7 mouse cellular contexts compared by ENCODE assay signal in the genomic region with DNA sequence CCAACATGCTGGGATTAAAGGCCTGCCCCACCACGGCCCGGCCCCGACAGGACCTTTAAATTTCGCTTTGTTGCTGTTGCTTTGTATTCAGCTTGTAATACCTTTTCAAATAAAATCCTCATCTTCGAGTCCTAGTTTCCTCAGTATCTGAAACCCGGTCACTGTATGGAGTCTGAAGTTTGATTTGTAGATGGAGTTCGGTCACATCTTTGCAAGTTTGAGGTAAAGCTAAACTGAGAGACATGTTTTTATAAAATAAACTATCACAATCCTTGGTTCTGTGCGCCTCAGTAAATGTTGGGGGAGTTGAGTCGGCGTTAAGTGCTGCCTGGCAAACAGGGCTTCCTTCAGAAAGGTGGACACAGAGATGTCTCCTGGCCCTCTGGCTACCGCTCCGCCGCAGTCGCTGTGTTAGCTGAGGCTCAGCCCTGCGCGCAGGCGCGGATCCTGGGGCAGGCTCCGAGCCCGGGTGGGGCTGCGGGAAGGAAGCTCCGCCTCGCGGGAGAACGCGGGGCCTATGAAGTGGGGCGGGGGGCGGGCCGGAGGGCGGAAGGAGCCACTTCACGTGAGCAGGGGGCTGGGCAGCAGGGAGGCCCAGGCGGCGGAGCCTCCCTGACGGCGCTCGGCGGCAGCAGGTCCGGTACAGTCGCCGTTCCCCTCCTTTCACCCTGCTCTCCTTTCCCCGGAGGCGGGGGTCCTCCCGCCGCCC. TPM values are rescaled to one million over a fixed set of nuclear protein-coding genes. Genes with fewer than 3 reads are reported as not detected.
DNase-seq lines count a peak whose midpoint lies in the region; ATAC-seq and TF ChIP-seq lines count a peak whose summit lies in the region.

No protein-coding gene starts in this region.

- peak; percentile 96 for ATAC-seq in embryonic facial prominence, embryonic 12.5 days (ENCODE audit: insufficient number of reproducible peaks, insufficient read depth, low FRiP score, low TSS enrichment)
- ATAC-seq in limb, embryonic 13.5 days (ENCODE audit: low FRiP score, low read depth) = peak; percentile 99
- peak; percentile 99 for ATAC-seq in midbrain, embryonic 16.5 days

- no peaks in the 10 kb centered on the region for H3K9me3 ChIP-seq in embryonic facial prominence, embryonic 12.5 days
- H3K9me3 ChIP-seq in limb, embryonic 13.5 days = no peaks in the 10 kb centered on the region
- H3K9me3 ChIP-seq in midbrain, embryonic 16.5 days (replicated peaks; ENCODE audit: control insufficient read depth, low read length, poor library complexity, severe bottlenecking) = no peaks in the 10 kb centered on the region

- TF ChIP-seq POLR2A in heart, adult 2 months (IDR thresholded peaks at IDR 0.05; ENCODE audit: insufficient read depth, low read depth, low read length) = peak; percentile 98

- TF ChIP-seq CTCF in heart, adult 2 months (IDR thresholded peaks at IDR 0.05) = peak; percentile 18; the same call in 1 of the 2 replicates

- peak overlapping the region; percentile 93 for H3K9ac ChIP-seq in embryonic facial prominence, embryonic 12.5 days
- H3K9ac ChIP-seq in heart, adult 2 months (ENCODE audit: low read depth, low read length) = peak overlapping the region; percentile 96
- H3K9ac ChIP-seq in limb, embryonic 13.5 days = peak overlapping the region; percentile 91
- peak overlapping the region; percentile 97 for H3K9ac ChIP-seq in midbrain, embryonic 16.5 days (ENCODE audit: low read depth, low read length)

- DNase-seq in adrenal gland, postnatal 25 days = peak; percentile 97
- peak; percentile 94 to 97 for DNase-seq in heart, adult 2 months
- peak; percentile 92 to 93 for DNase-seq in kidney, adult 8-10 months
- DNase-seq in spleen, postnatal 10 days (ENCODE audit: low spot score in 2 of 2) = peak; percentile 81 to 94

- intact Hi-C loops in heart, adult 2 months (cut with DNase I) = loop anchor here (1.0 to 5.0 kb wide), 2 partner anchors 9 to 35 kb away; a partner anchor contains a TSS

- no peaks in the 10 kb centered on the region for H3K27me3 ChIP-seq in embryonic facial prominence, embryonic 12.5 days
- H3K27me3 ChIP-seq in heart, adult 2 months (ENCODE audit: control insufficient read depth, insufficient read depth, low read length) = no peaks in the 10 kb centered on the region
- H3K27me3 ChIP-seq in limb, embryonic 13.5 days = no peaks in the 10 kb centered on the region
- H3K27me3 ChIP-seq in midbrain, embryonic 16.5 days (ENCODE audit: control insufficient read depth, insufficient read depth, low read depth, low read length) = no peaks in the 10 kb centered on the region

- 0 out of 2 replicates have a peak, but pooled peaks have one; percentile 31 for TF ChIP-seq EP300 in heart, adult 2 months (IDR thresholded peaks at IDR 0.05; ENCODE audit: insufficient read depth, low read depth, low read length)

- H3K27ac ChIP-seq in embryonic facial prominence, embryonic 12.5 days = peak overlapping the region; percentile 82
- H3K27ac ChIP-seq in heart, adult 2 months = peak overlapping the region; percentile 79
- peak overlapping the region; percentile 81 for H3K27ac ChIP-seq in limb, embryonic 13.5 days
- peak overlapping the region; percentile 90 for H3K27ac ChIP-seq in midbrain, embryonic 16.5 days (ENCODE audit: low read length)

- H3K4me3 ChIP-seq in embryonic facial prominence, embryonic 12.5 days = peak overlapping the region; percentile 92
- peak overlapping the region; percentile 96 for H3K4me3 ChIP-seq in heart, adult 2 months
- peak overlapping the region; percentile 89 for H3K4me3 ChIP-seq in limb, embryonic 13.5 days
- H3K4me3 ChIP-seq in midbrain, embryonic 16.5 days (ENCODE audit: low read depth, low read length) = peak overlapping the region; percentile 95

- no peaks in the 10 kb centered on the region for H3K36me3 ChIP-seq in embryonic facial prominence, embryonic 12.5 days
- H3K36me3 ChIP-seq in heart, adult 2 months (ENCODE audit: control insufficient read depth, insufficient read depth, low read length) = peaks cover 4% of the 10 kb centered on the region; the same call in 1 of the 2 replicates
- H3K36me3 ChIP-seq in limb, embryonic 13.5 days = no peaks in the 10 kb centered on the region; the same call in 1 of the 2 replicates
- H3K36me3 ChIP-seq in midbrain, embryonic 16.5 days (ENCODE audit: control insufficient read depth, insufficient read depth, low read length) = no peaks in the 10 kb centered on the region

- peaks cover 6% of the 10 kb centered on the region for H3K4me1 ChIP-seq in embryonic facial prominence, embryonic 12.5 days
- H3K4me1 ChIP-seq in heart, adult 2 months (ENCODE audit: control insufficient read depth, insufficient read depth, low read length) = peaks cover 6% of the 10 kb centered on the region
- peaks cover 14% of the 10 kb centered on the region for H3K4me1 ChIP-seq in limb, embryonic 13.5 days
- H3K4me1 ChIP-seq in midbrain, embryonic 16.5 days (ENCODE audit: control insufficient read depth, insufficient read depth, low read length) = peaks cover 23% of the 10 kb centered on the region

- peak overlapping the region; percentile 84 for H3K4me2 ChIP-seq in embryonic facial prominence, embryonic 12.5 days (replicated peaks)
- peak overlapping the region; percentile 88 for H3K4me2 ChIP-seq in limb, embryonic 13.5 days (replicated peaks)
- peak overlapping the region; percentile 94 for H3K4me2 ChIP-seq in midbrain, embryonic 16.5 days (ENCODE audit: low read length)

- WGBS in embryonic facial prominence, embryonic 12.5 days = 8% methylated on average over 43 of the region's 44 CpGs
- 6% methylated on average over 44 of the region's 44 CpGs for WGBS in heart, adult 2 months
- 8% methylated on average over 43 of the region's 44 CpGs for WGBS in limb, embryonic 13.5 days
- WGBS in midbrain, embryonic 16.5 days = 11% methylated on average over 30 of the region's 44 CpGs

- H3K79me2 ChIP-seq in heart, adult 2 months (replicated peaks; ENCODE audit: control insufficient read depth, insufficient read depth, low read length) = peaks cover 8% of the 10 kb centered on the region

RNA-seq across cellular contexts. Expression of a gene that starts 8.7 kb away (rescaled TPM):
- total RNA-seq in adrenal gland, postnatal 25 days (2021) = 53.4 and 62.1 TPM in 2 replicates
- polyA plus RNA-seq in embryonic facial prominence, embryonic 12.5 days (2016; fragmentation: Nextera tagmentation; extraction: Ambion mirVana) = 63.2 and 65.1 TPM in 2 replicates
- total RNA-seq in heart, adult 2 months (2021) = 10 to 100 TPM; 36.9 to 43.8 TPM
- 10.4 and 19.1 TPM in 2 replicates for polyA plus RNA-seq in heart, adult 2 months (2012; rRNA removed)
- 52.3 and 55.9 TPM in 2 replicates for polyA plus RNA-seq in limb, embryonic 13.5 days (2015; fragmentation: Nextera tagmentation; extraction: Ambion mirVana)
- 50.6 and 56.5 TPM in 2 replicates for polyA plus RNA-seq in midbrain, embryonic 16.5 days (2015; fragmentation: Nextera tagmentation; extraction: Ambion mirVana)

RNA-seq across cellular contexts. Expression of a gene that starts 8.8 kb away (rescaled TPM):
- 14.1 and 15.8 TPM in 2 replicates for total RNA-seq in adrenal gland, postnatal 25 days (2021)
- polyA plus RNA-seq in embryonic facial prominence, embryonic 12.5 days (2016; fragmentation: Nextera tagmentation; extraction: Ambion mirVana) = 8.1 and 8.7 TPM in 2 replicates
- 1 to 10 TPM; 4.4 to 4.6 TPM for total RNA-seq in heart, adult 2 months (2021)
- 1.4 and 2.8 TPM in 2 replicates for polyA plus RNA-seq in heart, adult 2 months (2012; rRNA removed)
- 7.5 and 8.3 TPM in 2 replicates for polyA plus RNA-seq in limb, embryonic 13.5 days (2015; fragmentation: Nextera tagmentation; extraction: Ambion mirVana)
- polyA plus RNA-seq in midbrain, embryonic 16.5 days (2015; fragmentation: Nextera tagmentation; extraction: Ambion mirVana) = 19.2 and 22.3 TPM in 2 replicates

RNA-seq across cellular contexts. Expression of a gene that starts 8.9 kb away (rescaled TPM):
- 11.4 and 14.5 TPM in 2 replicates for total RNA-seq in adrenal gland, postnatal 25 days (2021)
- polyA plus RNA-seq in embryonic facial prominence, embryonic 12.5 days (2016; fragmentation: Nextera tagmentation; extraction: Ambion mirVana) = 10.5 and 12.4 TPM in 2 replicates
- 1 to 10 TPM; 4.4 to 5.0 TPM for total RNA-seq in heart, adult 2 months (2021)
- polyA plus RNA-seq in heart, adult 2 months (2012; rRNA removed) = 1.7 and 3.9 TPM in 2 replicates
- polyA plus RNA-seq in limb, embryonic 13.5 days (2015; fragmentation: Nextera tagmentation; extraction: Ambion mirVana) = 9.0 and 9.3 TPM in 2 replicates
- 8.3 and 9.1 TPM in 2 replicates for polyA plus RNA-seq in midbrain, embryonic 16.5 days (2015; fragmentation: Nextera tagmentation; extraction: Ambion mirVana)

RNA-seq across cellular contexts. Expression of a gene that starts 29.1 kb away (rescaled TPM):
- 42.5 and 43.8 TPM in 2 replicates for total RNA-seq in adrenal gland, postnatal 25 days (2021)
- 22.9 and 23.1 TPM in 2 replicates for polyA plus RNA-seq in embryonic facial prominence, embryonic 12.5 days (2016; fragmentation: Nextera tagmentation; extraction: Ambion mirVana)
- 10 to 100 TPM; 28.2 to 35.0 TPM for total RNA-seq in heart, adult 2 months (2021)
- polyA plus RNA-seq in heart, adult 2 months (2012; rRNA removed) = 5.9 and 12.8 TPM in 2 replicates
- 18.0 and 19.3 TPM in 2 replicates for polyA plus RNA-seq in limb, embryonic 13.5 days (2015; fragmentation: Nextera tagmentation; extraction: Ambion mirVana)
- polyA plus RNA-seq in midbrain, embryonic 16.5 days (2015; fragmentation: Nextera tagmentation; extraction: Ambion mirVana) = 18.0 and 20.5 TPM in 2 replicates

Comparison
In these comparisons a context has a peak if more than half of its experiments do, and no peak if none do; other contexts are left out.
1. Peak in every context shown above with its lines: DNase-seq, ATAC-seq, H3K4me3 ChIP-seq and H3K27ac ChIP-seq.